Mouse (Mus musculus): ENCODE measurements around the gene Slc22a21.
"Not testable (repeated sequence)": the region's sequence is repeated elsewhere in the genome, so short reads cannot be mapped to it uniquely, and the experiment has no call there.

Slc22a21 gene

DNA sequence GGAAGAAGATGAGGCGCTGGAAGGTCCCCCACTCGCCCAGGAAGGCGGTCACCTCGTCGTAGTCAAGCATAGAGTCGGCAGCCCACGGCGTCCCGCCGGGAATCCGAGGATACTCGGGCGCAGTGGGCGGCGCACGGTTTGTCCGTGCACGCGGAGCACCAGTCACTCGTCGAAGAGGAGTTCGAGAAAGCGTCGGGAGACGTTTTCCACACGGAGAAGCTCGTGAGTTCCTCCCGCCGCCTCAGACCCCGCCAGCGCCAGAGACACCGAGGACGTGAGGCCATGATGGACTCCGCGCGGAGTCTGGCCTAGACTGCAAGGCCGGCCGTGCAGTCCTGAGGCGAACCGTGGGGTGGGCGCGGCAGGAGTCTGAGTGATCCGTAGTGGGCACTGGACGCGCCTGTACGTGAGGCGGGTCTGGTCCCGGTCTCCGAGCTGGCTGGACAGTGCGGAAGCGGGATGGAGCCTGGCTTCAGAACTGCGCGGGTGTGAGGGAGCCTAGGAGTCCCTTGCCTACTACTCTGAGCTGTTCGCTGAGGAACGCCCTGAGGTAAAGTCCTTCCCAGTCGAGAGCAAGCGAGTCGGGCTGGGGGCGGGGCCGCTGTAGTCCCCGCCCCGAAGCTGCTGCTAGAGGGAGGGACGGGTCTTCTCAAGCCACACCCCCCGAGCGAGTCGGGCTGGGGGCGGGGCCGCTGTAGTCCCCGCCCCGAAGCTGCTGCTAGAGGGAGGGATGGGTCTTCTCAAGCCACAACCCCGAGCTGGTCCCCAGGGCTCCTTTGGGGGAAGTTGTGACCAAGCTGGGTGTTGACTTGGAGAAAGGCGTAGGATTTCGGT, at the start of gene Slc22a21:
TSS of gene Slc22a21 (minus strand) at position 545 of the 834 bp plus-strand sequence.
- DNase-seq (ENCODE audit: low spot score in 2 of 2) = peak; percentile 63

GRCm38 (mm10) chr11:54028997-54029396, 48.9 kb upstream of the Slc22a21 start:
- no peak for DNase-seq (ENCODE audit: low spot score in 2 of 2)

DNA sequence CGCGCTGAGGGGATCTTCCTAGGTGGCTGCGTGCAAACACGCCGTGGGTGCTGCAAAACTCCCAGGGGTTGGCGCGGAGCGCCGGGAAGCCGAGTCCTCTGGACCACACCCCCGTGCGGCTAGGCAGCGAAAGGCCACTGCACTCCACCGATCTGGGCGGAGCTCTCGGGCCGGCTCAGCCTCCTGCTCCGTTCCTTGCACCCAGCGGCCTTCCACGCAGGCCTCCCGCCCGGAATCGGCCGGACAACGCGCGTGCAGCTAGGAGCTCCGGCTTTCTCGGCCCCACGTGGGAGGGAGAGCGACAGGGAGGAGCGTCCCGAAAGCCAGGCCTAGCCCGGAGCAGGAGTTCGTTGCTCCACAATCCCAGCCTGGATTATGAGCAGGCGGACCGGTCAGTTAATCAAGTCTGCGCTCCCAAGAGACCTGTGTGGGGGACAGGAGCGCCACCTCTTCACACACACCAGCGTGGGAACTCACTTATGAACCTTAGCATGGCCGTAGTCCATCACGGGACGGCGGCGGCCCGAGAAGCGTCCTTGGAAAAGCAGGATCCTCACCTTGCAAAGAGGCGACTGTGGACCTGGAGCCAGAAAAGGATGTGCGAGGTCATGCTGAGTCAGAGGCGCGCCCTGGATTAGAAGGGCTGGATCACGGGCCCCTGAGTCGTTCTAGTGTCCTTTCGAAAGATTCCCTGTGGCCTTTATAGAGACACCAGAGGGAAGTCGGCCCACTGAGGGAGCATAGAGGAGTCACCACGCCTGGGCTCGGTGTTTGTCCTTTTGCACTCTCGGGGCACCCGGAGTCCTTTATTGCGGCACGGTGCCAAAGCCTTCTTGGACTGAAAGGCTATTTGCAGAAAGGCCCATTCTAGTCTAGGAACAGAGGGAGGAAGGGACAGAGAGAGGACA, 48.2 kb upstream of the Slc22a21 start, which contains the start of gene Slc22a4:
TSS of gene Slc22a4 (minus strand) at position 47 of the 908 bp plus-strand sequence.
- DNase-seq (ENCODE audit: low spot score in 2 of 2) = peak; percentile 27 to 65

GRCm38 (mm10) chr11:54027131-54028043, 47.3 kb upstream of the Slc22a21 start:
- peak in 1 of 2 experiments; percentile 14 for DNase-seq (ENCODE audit: low spot score in 2 of 2)

GRCm38 (mm10) chr11:54026491-54027041, 46.4 kb upstream of the Slc22a21 start:
- DNase-seq (ENCODE audit: low spot score in 2 of 2) = no peak

DNA sequence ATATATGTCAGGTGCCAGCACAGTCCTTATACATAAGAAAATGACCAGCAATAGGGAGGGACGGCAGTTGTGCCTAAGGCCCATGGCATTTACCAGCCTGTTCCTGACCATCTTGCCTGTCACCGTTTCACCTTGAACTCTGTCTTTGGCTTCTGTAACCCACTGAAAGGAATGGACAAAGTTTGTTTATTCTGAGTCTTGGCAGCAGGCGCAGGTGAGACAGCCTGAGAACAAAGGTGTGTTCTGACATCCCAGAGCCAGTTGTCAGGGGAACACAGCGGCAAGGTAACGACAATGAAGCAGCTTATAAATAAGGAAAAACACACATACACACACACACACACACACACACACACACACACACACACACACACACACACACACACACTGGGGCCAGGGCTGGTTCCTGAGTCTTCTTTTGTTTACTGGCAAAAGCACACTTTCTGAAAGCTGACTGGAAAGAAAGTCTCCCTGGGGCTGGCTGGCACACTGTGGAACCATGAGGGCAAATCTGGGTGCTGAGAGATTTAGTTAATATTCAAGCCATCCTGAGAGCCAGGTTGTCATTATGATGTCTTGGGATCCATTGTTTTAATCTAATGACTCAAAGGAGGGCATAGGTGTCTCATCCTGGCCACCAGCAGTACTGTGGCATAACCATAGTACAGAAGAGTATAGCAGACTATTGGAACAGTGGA, 41.4 kb upstream of the Slc22a21 start:
- no peak for DNase-seq (ENCODE audit: low spot score in 2 of 2)

GRCm38 (mm10) chr11:54018893-54019732, 39.0 kb upstream of the Slc22a21 start:
- DNase-seq (ENCODE audit: low spot score in 2 of 2) = no peak

DNA sequence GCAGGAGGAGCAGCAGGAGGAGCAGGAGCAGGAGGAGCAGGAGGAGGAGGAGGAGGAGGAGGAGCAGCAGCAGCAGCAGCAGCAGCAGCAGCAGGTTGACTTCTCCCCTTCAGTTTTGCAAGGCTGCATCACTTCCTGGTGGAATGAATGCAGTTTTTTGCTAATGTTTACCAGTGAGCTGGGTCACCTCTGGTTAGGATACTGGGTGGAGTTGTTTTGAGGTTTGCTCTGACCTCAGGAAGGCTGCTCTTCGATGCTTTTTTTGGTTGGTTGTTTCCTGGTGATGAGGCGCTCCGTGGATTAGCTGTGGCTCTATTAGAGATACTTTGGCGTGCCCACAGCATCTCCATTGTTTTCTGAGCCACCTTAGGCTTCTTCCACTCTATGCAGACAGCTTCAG, 37.5 kb upstream of the Slc22a21 start:
- no peak for DNase-seq (ENCODE audit: low spot score in 2 of 2)

DNA sequence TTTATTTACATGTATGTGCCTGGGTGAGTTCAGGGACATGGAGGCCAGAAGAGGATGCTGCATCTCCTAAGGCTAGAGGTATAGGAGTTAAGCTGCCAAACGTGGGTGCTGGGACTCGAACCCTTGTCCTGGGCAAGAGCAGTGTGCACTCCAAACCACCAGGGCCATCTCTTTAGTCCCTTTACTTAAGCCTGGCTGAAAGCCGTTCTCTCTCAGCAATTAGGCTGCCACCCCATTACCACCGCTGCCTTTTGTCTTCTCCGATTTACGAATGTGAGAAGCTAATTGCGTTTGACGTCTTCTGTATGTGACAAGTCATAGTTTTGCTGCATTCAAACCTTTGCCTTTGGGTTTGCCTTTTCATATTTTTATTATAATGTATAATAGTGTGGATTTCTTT, 35.9 kb upstream of the Slc22a21 start:
- DNase-seq (ENCODE audit: low spot score in 2 of 2) = no peak

DNA sequence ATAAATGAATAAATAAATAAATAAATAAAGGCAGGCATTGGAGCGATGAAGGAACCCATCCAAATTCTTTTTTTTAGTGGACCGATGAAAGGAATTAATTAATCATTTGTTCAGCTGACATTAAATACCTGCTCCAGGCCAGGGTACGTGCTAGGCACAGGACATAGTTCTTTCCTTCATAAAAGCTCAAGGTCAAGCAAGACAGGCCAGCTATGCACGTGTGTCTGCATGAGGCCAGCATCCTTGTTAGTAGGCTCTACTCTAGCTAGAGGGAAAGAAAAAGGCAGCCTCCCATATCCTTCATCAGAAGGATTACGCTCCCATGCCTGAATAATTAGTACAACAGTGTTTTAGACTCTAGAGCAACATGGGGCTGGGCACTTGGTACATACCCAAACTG, 32.8 kb upstream of the Slc22a21 start:
- no peak for DNase-seq (ENCODE audit: low spot score in 2 of 2)

DNA sequence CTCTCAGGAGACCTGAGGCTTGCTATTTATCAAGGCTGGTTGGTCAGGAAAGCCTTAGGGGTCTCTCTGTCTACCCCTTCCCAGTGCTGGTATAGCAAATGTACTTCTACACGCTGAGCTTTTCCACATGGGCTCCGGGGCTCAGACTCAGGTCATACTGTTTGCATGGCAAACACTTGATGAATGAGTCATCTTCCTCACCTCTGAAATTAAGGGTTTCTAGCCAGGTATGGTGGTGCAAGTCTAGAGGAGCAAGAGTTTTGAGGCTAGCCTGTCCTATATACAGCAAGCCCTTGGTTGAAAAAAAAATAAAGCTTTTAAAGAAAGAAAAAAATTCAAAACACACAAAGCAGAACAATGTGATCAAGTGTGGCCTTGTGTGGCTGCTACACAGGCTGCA, 31.1 kb upstream of the Slc22a21 start:
- no peak for DNase-seq (ENCODE audit: low spot score in 2 of 2)

DNA sequence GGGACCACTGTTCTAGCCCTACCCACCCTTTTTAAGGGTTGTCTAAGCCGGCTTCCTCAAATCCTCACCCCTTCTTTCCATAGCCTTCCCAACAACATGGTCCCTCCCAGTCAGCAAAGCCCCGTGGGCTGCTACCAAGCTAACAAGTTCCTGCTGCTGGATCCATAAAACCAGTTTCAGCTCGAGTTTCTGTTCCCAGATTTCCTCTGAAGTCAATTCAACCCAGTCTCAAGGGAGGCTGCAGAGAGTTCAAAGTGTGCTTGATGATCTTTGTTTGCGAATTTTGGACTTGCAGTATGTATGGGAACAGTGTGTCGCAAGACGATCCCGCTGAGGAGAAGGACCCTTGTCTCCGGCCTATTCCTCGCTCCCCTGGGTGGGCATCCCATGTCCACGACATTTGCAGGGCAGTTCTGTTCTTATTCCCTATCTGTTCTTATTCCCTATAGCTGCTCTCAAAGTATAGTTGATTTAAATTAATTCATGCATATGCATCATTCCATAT, 28.3 kb upstream of the Slc22a21 start:
- no peak for DNase-seq (ENCODE audit: low spot score in 2 of 2)

DNA sequence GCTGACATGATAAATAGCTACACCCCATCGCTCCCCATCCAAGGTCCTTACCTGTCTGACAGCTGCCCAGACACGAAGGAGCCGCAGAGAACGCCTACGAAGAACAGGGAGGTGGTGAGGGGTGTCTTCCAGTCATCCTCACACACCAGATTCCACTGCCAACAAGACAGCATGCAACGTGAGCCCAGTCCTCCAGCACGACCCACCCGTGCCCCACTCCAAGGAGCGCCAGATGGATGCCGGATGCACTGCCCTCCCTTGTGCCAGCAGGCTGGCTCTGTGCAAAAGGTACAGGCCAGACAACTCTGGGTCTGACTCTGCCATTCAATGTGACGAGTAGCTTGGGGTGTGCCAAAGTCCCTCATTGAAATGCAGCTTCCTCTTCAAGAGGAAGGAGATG, 27.6 kb upstream of the Slc22a21 start:
- no peak for DNase-seq (ENCODE audit: low spot score in 2 of 2)

DNA sequence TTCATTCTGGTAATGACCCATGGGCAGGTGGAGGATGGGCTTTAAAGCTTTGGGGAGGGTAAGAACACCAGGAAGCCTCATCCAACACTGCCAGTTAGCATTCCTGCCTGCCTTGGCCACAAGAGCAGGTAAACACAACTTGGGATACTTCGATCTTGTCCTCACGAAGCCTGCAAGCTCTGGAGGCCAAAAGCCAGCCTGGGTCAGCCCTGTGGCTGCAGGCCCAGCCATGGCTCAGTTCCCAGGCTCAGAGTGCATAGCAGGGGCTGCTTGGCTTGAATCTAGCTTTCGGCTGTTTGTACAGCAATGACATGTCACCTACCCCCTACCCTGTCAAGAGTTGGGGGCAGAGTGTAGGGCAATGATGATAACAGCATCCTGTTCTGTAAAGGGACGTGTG, 26.8 kb upstream of the Slc22a21 start:
- no peak for DNase-seq (ENCODE audit: low spot score in 2 of 2)

DNA sequence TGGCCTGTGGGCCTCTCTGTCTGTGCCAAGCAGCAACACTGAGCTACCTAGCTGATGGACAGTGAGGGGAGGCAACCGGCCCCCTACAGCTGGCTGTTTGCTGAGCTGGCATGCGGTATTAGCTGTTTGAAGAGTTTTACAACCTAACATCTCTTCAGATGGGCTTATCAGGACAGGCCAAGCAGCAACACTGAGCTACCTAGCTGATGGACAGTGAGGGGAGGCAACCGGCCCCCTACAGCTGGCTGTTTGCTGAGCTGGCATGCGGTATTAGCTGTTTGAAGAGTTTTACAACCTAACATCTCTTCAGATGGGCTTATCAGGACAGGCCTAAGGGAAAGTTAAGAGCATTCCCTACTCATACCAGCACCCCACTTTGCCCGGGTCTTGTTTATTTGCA, 26.2 kb upstream of the Slc22a21 start:
- not testable (repeated sequence) for DNase-seq (ENCODE audit: low spot score in 2 of 2)

GRCm38 (mm10) chr11:54004734-54005133, 24.6 kb upstream of the Slc22a21 start:
- no peak for DNase-seq (ENCODE audit: low spot score in 2 of 2)

DNA sequence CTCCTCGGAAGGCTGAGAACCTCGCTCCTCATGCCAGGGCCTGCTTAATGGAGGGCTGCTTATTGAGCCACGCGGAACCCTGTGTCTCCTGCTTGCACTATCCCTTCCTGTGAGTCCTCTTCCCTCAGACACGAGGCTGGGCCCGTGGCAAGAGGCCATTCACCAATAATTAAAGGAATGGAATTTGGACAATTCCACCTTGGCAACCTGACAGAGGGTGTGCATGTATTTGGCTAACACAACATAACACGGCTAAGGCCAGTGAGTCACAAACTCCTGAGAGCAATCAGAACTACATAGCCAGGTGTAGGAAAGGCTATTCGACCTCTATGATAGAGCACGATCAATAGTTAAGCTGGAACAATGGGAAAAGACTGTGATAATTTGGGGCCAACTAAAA, 24.1 kb upstream of the Slc22a21 start:
- DNase-seq (ENCODE audit: low spot score in 2 of 2) = no peak

GRCm38 (mm10) chr11:54002761-54003717, 22.9 kb upstream of the Slc22a21 start:
- peak in 1 of 2 experiments; percentile 60 for DNase-seq (ENCODE audit: low spot score in 2 of 2)

Data from frontal cortex, postnatal 10 days (tissue).